Mouse (Mus musculus) megakaryocyte, adult 5-6 weeks (primary cell): ENCODE data around the gene Rcsd1. TPM values are rescaled to one million over a fixed set of nuclear protein-coding genes. Genes with fewer than 3 reads are reported as not detected.
"Not testable (repeated sequence)": the region's sequence is repeated elsewhere in the genome, so short reads cannot be mapped to it uniquely, and the experiment has no call there.

Experiments used
- ATAC-seq: 2 replicates; pipeline ENCODE4 v1.8.0; 2016; ENCODE audit warnings: mild to moderate bottlenecking, inconsistent platforms; ENCODE audit not compliant: poor library complexity, severe bottlenecking
- total RNA-seq, 2 experiments: library from RNA; stranded (forward) in 1 of 2; stranded (reverse) in 1 of 2; fragments of 153-499, 151-499 nt in 1 of 2; fragments of 221-1000, 200-1000 nt in 1 of 2; gene quantifications; 2 replicates each; pipeline versions ENCODE4 v1.2.3 to v1.2.4; 2015 to 2017

Gene Rcsd1
- total RNA-seq, 2 experiments from 2014 or later, result 88.8 to 184 TPM

GRCm38 (mm10) chr1:165693856-165694255 lies 15.7 kb downstream of the Rcsd1 start:
- ATAC-seq, result no peak

GRCm38 (mm10) chr1:165691516-165691915 lies 18.0 kb downstream of the Rcsd1 start:
- peak; percentile 95 for ATAC-seq

DNA sequence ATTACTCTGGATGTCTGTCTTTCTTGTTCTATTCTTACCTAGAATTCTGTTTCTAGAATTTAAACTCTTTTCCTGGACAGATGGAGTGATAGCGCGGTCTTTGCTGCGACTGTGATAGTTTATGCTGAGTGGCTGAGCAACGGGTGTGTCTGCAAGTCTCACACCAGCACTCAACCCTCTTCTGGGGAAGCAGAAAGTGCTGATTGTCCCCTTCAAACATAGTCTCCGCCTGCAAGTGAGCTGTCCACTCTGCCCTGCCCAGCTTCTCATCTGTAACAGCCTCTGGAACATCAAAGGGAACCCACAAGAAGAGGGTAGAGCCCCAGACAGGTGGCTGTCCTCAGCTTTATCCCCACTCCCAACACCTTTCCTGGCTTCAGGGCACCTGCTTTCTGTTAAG lies 19.7 kb downstream of the Rcsd1 start:
- no peak for ATAC-seq

DNA sequence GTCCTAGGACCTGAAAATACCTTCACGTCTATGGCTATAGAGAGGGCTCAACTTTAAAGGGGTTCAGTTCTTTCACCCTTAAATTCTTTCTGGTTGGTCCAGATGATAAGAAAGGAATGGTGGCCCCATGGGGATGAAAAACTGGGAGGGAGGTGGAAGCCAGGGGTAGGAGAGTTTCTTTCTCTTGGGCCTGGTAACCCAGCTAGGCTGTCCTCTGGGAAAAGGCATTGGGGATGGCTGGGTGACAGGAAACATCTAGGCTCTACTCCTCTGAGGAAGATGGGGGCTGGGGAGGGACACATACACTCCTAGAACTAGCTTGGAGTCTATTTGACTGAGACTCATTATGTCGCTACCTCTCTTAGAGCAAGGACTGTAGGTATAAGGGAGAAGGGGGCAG lies 21.7 kb downstream of the Rcsd1 start:
- ATAC-seq, result no peak

GRCm38 (mm10) chr1:165686963-165687362 lies 22.6 kb downstream of the Rcsd1 start:
- ATAC-seq, result no peak

GRCm38 (mm10) chr1:165686349-165686748 lies 23.2 kb downstream of the Rcsd1 start:
- ATAC-seq, result no peak

DNA sequence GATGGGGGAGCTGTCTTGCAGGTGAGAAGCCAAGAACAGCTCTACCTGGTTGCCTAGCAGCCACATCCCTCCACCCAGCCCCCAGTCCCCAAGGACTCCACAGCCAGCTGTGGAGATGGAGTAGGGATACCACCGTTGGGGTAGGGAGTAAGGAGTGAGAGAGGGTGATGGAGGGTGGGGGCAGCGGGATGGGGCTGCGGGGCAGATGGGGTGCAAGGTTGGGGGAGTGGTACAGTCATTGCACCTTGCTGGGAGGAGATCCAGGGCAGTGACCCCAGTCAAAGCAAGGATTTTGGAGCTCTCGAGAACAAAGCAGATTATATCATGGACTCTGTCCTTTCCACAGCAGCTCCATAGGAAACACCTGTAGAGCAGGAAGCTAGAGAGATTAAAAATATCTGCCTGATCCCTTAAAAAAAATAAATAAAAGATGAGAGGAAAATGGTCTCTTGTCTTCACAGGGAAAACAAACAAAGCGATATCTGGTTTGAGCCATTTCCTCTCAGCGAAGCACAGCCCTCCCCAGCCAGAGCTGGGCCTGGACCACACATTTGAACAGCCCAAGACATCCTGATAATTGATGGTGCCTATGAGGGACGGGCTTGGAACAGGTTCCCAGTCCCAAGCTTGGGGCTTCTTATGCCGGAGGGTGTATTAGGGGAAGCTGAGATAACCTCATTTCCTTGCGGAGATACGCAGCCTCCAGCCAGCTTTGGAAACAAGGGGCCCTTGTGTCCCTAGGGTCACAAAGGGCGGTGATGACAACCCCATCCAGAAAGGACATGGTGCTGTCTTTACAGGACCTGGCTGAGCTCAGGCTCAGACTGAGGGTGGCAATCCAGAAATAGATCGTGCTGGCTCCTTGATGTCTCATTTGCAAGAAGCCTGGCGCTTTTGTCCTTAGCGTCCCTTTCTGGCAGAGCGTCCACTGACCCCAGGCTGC lies 25.0 kb downstream of the Rcsd1 start:
- ATAC-seq, result no peak

DNA sequence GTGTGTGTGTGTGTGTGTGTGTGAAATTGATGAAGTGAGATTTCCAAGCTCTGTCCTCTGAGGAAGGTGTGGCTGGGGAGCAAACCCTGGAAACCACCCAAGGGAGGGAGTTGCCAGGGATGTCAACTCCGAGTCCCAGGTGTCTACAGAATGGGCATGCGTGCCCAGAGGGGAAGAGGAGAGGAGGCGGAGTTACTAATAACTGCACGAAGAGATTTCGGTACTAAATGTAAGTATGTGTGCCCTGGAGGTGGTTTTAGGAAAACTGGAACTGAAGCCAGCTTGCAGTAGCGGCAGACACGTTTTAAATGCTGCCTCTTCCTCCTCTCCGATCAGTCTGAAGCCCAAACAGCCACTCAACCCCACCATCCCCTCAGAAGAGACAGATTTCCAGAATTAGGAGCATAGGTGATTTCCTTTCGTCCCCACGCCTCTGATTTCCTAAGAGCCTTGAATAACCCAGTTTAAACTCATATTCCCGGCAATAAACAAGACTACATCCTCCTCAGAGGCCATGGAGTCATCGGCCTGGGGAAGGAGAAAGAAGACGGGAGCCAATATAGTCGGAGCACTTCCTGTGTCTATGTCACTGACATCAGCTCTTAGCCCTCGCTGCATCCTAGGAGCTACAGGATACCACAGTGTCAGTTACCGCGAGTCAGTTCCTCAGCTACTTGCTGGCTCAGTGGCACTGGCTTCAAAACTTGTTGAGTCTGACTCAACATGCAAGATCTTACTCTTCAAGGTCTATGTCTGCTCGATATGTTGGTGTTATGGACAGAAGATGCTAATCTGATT lies 27.3 kb downstream of the Rcsd1 start:
- ATAC-seq, result peak; percentile 26; the same call in 1 of the 2 replicates

DNA sequence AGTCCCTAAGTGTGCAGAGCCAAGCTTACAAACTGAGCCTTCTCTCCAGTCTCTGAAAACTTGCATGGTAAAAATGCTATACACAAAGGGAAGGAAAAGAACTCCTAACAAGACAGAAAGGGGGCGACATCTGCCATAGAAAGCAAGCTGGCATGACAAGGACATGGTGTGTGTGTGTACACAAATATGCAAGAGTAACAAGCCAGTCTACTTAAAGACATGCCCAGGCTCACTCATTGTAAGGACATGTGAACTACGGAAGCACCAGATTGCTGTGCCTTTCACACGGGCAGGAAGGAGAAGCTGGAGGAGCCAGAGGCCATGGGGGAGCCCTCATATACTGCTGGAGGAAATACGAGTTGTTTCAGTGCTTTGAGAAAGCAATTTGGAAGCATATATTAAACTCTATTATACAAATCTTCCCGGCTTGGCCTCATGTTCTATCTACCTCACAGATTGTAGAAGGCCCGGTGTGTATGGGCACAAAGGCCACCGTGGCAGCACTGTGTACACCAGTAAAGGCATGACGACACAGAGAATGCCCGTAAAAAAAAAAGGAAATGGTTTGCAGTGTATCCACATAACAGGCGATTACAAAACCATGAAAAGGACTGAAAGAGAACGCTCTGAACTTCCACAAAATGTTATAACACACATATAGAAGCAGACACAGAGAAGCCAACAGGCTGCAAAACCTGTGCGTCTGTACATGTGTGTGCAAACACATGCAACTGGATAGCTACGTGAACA lies 28.3 kb downstream of the Rcsd1 start:
- ATAC-seq, result peak; percentile 72

GRCm38 (mm10) chr1:165680086-165680485 lies 29.5 kb downstream of the Rcsd1 start:
- not testable (repeated sequence) for ATAC-seq

GRCm38 (mm10) chr1:165679618-165679997 lies 29.9 kb downstream of the Rcsd1 start:
- ATAC-seq, result no peak

GRCm38 (mm10) chr1:165678861-165679617 lies 30.5 kb downstream of the Rcsd1 start:
- ATAC-seq, result no peak

DNA sequence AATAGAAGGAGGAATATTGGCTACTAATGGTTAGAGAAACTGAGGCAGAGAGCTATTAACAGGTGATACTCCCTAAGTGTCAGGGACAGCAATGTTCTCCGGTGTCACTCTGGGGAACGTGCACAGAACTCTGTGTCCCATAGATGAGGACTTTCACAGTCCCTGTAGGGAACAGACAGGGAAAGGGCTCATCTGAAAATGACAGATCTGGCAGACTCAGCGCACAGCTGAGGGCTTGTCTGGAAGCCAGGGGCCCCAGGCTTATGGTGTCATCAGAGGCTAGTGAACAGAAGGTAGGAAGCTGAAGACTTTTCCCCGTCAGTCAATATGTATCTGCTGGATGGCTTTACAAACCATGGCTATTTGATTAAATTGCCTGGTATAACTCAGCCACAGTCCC lies 32.0 kb downstream of the Rcsd1 start:
- no peak for ATAC-seq

- ATAC-seq, result no peak
Observed at GRCm38 (mm10) chr1:165676993-165677392, 32.6 kb downstream of the Rcsd1 start.

- ATAC-seq, result peak; percentile 86
Observed at GRCm38 (mm10) chr1:165675167-165675566, 34.4 kb downstream of the Rcsd1 start.

- ATAC-seq, result peak; percentile 12; the same call in 1 of the 2 replicates
Observed at GRCm38 (mm10) chr1:165672355-165672754, 37.2 kb downstream of the Rcsd1 start.

GRCm38 (mm10) chr1:165670056-165670455 lies 39.5 kb downstream of the Rcsd1 start:
- ATAC-seq, result no peak

DNA sequence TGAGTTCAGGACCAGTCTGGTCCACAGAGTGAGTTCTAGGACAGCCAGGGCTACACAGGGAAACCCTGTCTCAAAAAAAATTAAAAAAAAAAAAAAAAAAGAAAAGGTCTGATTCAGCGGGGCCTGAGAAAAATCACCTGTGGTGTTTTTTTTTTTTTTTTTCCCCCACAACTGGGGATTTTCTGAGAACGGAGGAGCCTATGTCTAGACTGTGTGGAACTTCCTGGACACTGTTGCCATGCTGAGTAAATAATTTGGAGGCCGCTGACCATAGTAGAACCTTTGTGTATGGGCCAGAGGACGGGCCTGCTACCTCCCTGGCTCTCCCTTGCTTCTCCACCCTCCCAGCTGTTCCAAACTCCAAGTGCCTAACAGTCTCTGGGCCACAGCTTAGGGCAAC lies 40.7 kb downstream of the Rcsd1 start:
- ATAC-seq, result no peak

- ATAC-seq, result no peak
Observed at GRCm38 (mm10) chr1:165667380-165667779, 42.2 kb downstream of the Rcsd1 start.

- ATAC-seq, result peak; percentile 61
Observed at GRCm38 (mm10) chr1:165666944-165667343, 42.6 kb downstream of the Rcsd1 start.
